Mouse (Mus musculus) liver, adult (tissue): ENCODE measurements around the gene Sept12.

Source experiments
- GATA4 ChIP-seq: IDR thresholded peaks from 2 replicates; pipeline ENCODE4 v1.6.1; 2014; ENCODE audit warnings: mild to moderate bottlenecking, low read length; ENCODE audit not compliant: insufficient replicate concordance

Gene Sept12

DNA sequence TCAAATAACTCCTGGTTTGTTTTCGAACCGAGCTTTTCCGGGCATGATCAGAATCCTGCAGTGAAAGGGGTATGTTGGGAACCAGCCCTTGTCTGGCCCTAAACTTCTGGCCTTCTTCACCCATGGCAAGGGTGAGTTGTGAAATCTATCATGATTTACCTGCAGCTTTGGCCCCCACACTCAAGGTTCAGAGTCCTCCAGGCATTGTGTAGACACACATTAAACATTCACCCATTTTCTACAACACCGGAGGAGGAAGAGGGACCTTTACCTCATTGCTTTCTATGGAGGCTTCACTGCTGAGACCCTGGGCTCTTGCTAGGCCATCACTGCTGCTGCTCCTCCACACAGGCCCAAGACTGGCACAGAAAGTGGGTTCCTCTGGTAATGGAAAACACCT lies 50.3 kb downstream of the Sept12 start:
- TF ChIP-seq GATA4 = no peak

DNA sequence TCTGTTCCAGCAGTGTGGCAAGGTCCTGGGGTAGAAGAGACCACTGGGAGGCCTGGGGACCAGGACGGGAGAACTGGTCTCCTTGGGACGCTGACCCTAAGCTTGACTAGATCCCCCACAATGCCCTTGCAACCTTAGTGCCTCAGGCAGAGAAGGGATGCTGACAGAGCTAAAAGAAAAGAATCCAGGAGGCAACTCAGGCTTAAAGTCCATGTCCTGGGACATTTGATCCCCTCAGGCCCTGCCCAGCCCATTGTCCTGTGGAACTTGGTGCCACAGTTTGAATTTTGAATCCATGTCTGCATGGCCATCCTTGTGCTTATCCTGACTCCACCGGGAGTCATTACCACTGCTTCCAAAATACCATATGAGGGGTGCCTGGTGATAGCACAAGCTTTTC lies 51.5 kb downstream of the Sept12 start:
- TF ChIP-seq GATA4 = no peak

DNA sequence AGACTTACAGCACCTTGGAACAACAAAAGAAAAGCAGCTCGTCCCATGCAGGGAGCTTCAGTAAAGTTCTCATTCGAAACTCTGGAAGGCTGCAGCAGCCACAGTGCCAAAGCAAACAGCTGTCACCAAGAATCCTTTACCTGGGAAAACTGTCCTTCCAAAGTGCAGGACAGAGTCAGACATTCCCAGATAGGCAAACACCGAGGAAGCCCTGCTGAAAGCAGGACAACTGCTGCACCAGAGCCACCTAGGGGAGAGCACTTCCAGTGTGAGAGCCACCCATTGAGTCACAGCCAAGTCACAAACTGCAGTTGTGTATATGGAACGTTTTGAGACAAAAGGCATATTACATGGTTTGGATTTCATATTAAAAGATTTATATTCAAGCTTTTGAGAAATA lies 52.2 kb downstream of the Sept12 start:
- no peak for TF ChIP-seq GATA4

DNA sequence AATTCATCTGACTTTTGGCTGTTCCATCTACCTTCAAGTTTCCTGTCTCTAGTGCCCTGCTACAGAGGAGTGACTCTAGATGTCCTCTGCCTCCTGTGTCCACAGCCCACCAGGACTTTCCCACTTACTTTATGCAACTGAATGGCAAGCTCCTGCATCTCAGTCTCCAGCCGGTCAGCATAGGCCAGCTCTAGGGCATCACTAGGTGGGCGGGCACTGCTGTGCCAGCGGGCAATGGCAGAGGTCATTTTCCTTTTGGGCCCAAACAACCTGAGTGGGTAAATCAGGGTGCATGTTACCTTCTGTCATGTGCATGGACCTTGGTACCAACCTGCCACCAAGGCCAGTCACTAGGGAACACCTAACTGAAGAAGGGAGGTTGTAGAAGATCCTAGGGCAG lies 54.2 kb downstream of the Sept12 start:
- TF ChIP-seq GATA4 = no peak

DNA sequence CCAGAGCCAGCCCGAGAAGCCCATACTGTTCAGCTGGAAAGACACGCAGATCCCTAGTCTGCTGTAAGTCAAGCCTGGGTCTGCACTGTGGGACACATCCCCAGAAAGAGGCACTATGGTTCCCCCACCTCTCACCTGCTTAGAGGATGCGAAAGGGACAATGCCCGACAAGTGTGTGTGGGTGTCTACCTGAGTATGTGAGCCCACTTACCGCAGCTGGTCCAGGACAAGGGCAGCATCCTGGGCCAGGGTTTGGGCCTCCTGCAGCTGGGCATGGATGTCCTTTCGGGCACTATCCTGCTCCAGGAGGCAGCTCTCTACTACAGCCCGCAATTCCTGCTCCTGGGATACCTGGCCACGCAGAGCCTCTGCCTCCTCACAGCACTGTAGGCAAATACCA lies 54.8 kb downstream of the Sept12 start:
- TF ChIP-seq GATA4 = no peak

DNA sequence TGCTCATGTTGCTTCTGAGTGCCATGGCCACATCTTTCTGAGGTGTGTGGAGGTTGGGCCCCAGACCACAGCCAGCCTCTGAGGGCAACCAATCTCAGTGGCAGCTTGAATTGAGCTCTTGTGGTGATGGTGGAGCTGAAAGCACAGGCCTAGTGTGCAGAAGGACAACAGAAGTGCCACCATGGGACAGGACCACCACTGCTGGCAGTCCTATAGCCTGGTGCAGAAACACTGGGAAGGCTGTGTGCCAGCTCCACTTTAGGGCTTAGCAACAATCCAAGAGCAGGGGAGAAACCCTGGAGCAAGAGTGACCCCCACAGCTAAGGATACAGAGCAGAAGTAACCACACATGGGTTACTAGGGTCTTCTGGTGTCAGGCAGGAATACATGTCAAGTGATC lies 56.6 kb downstream of the Sept12 start:
- TF ChIP-seq GATA4 = no peak

DNA sequence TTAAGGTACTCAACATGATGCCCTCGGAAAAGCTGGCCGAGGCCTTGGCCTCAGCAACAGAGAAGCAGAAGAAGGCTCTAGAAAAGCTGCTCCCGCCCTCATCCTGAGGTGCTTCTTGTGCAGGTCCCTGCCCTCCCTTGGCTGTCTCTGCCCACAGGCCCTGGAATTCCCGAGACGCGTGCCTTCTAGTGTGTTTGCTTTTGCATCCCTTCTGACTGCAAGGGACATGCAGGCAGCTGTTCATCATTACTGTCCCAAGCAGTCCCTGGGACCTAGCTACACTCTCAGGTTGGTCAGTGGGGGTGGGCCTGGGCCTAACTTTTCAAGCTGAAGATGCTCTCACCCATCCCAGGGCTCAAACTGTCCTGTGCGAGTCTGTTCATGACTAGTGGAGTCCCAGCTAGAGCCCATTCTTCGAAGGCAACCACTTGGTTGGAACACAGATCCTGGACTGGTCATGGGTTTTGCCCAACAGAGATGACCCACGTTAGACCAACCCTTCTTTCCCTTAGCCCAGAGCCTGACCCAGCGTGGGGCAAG lies 57.3 kb downstream of the Sept12 start:
- TF ChIP-seq GATA4 = no peak

DNA sequence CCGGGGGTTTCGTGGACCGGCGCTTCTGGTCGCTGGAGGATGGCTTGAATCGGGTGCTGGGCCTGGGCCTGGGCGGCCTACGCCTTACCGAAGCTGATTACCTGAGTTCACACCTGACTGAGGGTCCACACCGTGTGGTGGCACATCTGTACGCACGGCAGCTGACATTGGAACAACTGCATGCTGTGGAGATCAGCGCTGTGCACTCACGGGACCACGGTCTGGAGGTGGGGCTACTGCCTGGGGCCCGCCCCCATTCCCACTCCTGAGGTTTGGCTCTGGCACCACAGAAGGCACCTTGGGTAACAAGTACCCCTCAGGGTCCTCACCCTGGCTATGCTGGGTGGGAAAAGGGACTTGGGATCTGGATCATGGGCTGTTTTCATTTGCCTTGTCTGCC lies 58.2 kb downstream of the Sept12 start:
- TF ChIP-seq GATA4 = no peak

DNA sequence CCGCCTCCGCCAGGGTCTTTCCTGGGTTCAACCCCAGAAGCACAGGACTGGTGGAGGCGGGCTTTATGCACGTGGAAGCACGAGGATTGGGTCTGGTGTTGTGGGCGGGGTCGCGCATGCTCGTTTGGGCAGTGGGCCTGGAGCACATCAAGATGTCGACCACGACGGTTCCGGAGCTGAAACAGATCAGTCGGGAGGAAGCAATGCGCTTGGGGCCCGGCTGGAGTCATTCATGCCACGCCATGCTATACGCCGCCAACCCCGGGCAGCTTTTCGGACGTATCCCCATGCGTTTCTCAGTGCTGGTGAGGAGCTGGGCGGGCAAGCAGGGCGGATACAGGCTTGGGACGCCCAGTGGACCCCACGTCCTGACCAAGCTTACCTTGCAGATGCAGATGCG lies 58.7 kb downstream of the Sept12 start:
- no peak for TF ChIP-seq GATA4

DNA sequence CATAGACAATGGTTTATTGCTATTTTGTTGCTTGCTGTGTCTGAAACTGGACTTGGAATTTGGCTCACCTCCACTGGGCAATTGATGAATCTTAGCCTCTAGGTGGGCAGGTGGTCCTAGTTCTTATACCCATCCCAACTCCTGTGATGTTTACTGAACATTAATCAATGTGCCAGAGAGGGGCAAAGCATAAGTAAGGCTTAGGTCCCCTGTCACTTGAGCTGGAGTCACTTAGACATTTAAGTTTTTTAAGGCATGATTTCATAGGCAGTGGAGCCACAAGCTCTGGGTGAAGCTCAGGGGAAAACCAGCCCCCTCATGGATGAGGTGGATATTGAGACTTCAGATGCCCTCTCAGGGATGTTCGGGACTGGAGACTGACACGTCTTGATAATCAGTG lies 59.2 kb downstream of the Sept12 start, which contains the start of gene Nudt16l1:
Nudt16l1 (plus strand) TSS at position 301 of the 400 bp plus-strand sequence.
- no peak for TF ChIP-seq GATA4

DNA sequence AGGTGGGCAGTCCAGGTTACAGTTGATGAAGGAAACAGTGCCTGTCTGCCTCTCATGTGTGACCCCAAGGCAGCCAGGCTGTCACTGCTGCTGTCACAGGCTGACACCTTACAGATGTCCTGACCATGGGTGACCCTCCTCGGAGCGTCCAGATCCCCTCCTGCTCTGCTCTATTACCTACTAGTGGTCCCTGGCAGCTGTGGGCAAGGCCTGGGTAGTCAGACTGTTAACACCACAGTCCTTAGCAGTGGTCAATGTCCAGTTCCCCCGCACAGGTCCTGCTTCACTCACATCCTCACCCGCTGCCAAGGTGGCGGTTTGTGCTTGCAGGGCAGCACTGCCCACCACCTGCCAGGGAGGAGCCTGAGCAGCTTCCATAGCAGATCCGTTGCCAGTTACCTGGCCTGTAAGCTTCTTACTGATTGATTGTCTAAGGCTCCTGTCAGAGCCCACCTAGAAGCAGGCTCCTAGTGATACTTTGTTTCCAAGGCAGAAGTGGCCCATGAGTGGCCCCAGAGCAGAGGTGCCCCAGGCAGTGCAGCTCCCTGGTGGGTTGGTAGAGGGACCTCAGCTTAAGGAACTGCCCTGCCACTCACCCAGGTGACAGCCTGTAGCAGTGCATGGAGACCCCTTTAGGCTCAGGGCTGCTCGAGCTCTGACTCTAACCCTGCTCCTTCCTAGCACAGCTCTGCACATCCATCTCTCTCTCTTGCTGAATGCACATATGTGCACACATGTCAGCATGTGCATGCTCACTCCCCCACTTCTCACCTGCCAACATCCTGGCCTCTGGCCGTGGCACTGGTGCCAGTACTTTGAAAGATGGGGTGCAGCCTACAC lies 60.1 kb downstream of the Sept12 start:
- no peak for TF ChIP-seq GATA4
